Mouse (Mus musculus): ENCODE measurements around the gene Mfap1b. TPM values are rescaled to one million over a fixed set of nuclear protein-coding genes. Genes with fewer than 3 reads are reported as not detected.
A peak's percentile ranks its signal among the peaks of the same experiment; 100 is the strongest.
"Not testable (repeated sequence)": the region's sequence is repeated elsewhere in the genome, so short reads cannot be mapped to it uniquely, and the experiment has no call there.

Mfap1b gene
- 74.3 and 76.4 TPM in 2 replicates for polyA plus RNA-seq (2015; fragmentation: Nextera tagmentation; extraction: Ambion mirVana)

DNA sequence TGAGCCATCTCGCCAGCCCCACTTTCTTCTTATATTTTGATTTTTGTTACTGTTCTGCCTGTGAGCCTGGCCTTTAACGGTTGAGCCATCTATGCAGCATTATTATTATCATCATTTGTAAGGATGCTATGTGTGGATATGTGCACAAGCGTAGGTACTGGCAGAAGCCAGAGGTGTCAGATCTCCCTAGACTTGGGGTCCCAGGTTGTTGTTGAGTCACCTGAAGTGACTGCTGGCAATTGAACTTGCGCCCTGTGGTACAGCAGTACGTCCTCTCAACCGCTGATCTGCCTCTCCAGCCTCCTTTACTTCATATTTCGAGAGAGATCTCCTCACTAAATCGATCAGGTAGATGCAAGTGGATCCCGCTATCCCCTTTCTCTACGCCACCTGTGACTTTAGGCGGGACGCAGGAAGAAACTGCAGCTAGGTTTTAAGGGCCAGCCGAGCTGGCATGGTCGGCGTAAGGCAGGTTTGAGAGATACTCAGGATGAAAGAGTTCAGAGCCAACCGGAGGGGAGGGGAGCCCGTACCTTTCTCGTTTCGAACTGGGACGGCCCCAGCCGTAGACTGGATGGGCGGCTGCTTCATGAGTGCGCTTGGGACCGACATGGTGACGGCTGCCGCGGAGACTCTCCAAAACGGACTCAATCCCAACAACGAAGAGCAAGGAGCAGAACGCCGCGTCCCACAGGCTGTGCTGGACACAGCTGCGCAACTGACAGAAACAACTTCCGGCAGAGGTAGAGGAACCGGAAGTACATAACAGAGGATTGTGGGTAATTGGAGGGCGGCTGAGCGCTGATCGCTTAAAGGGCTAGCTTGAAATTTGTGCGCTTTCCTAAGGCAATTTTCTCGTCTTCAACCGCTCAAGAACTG, at the start of gene Mfap1b:
Gene Mfap1b, minus strand, starts transcription at position 767 of the 879 bp plus-strand sequence.
- Histone ChIP-seq H3K36me3 (peaks cover 11% of the 10 kb centered on the region; the same call in 1 of the 2 replicates), H3K27ac (replicated peaks) (peak within 1 kb of the TSS; percentile 62), H3K4me3 (peak within 1 kb of the TSS; percentile 60), H3K4me2 (peak within 1 kb of the TSS; percentile 80), H3K9ac (peak within 1 kb of the TSS; percentile 75)
- H3K27me3 ChIP-seq; H3K9me3 ChIP-seq; H3K4me1 ChIP-seq (replicated peaks): not testable (repeated sequence)
- 6% methylated on average over 41 of the region's 41 CpGs for WGBS
- ATAC-seq (ENCODE audit: low read depth), result peak; percentile 94

- H3K4me2 ChIP-seq; H3K4me1 ChIP-seq (replicated peaks); ATAC-seq (ENCODE audit: low read depth); H3K9ac ChIP-seq; H3K4me3 ChIP-seq; H3K27ac ChIP-seq (replicated peaks); H3K9me3 ChIP-seq; H3K27me3 ChIP-seq: not testable (repeated sequence)
- 96% methylated on average over 3 of the region's 3 CpGs for WGBS
- peaks cover 16% of the 10 kb centered on the region for H3K36me3 ChIP-seq
Observed at GRCm38 (mm10) chr2:121522830-121523229, 49.0 kb upstream of the Mfap1b start.

DNA sequence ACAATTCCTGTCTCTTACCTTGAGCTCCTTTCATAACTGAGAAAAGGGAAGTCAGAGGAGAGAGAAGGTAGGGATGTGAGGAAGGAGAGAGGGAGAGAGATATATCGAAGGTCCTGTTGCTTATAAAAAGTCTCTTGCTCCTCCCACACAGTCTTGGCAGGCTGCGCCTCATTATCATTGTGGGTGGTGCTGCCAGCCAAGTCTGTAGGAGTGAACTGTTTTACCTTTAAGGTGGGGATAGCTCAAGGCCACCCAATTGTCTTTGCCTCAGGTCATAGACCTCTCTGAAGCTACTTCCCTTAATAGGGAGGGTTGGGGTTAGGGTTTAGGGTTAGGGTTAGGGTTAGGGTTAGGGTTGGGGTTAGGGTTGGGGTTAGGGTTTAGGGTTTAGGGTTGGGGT, 48.1 kb upstream of the Mfap1b start:
- H3K36me3 ChIP-seq, result peaks cover 16% of the 10 kb centered on the region
- no peaks in the 10 kb centered on the region for H3K4me1 ChIP-seq (replicated peaks)
- WGBS, result 94% methylated on average over 2 of the region's 2 CpGs
- no peak overlapping the region for H3K4me3 ChIP-seq
- no peaks in the 10 kb centered on the region for H3K9me3 ChIP-seq
- H3K27ac ChIP-seq (replicated peaks), result no peak overlapping the region
- ATAC-seq (ENCODE audit: low read depth), result no peak
- no peak overlapping the region for H3K4me2 ChIP-seq
- H3K9ac ChIP-seq, result no peak overlapping the region
- H3K27me3 ChIP-seq, result no peaks in the 10 kb centered on the region

- H3K9ac ChIP-seq; H3K4me3 ChIP-seq; H3K4me2 ChIP-seq; H3K9me3 ChIP-seq; H3K27me3 ChIP-seq; H3K27ac ChIP-seq (replicated peaks); H3K36me3 ChIP-seq; H3K4me1 ChIP-seq (replicated peaks); ATAC-seq (ENCODE audit: low read depth): not testable (repeated sequence)
- 93% methylated on average over 4 of the region's 4 CpGs for WGBS
Observed at GRCm38 (mm10) chr2:121518711-121519110, 44.8 kb upstream of the Mfap1b start.

- no peak overlapping the region for H3K9ac ChIP-seq
- H3K4me1 ChIP-seq (replicated peaks), result no peaks in the 10 kb centered on the region
- H3K4me2 ChIP-seq, result no peak overlapping the region
- no peaks in the 10 kb centered on the region for H3K9me3 ChIP-seq
- WGBS, result 96% methylated on average over 5 of the region's 5 CpGs
- no peak overlapping the region for H3K4me3 ChIP-seq
- H3K36me3 ChIP-seq, result peaks cover 10% of the 10 kb centered on the region
- ATAC-seq (ENCODE audit: low read depth), result no peak
- H3K27ac ChIP-seq (replicated peaks), result no peak overlapping the region
- H3K27me3 ChIP-seq, result no peaks in the 10 kb centered on the region
Observed at GRCm38 (mm10) chr2:121518106-121518505, 44.2 kb upstream of the Mfap1b start.

GRCm38 (mm10) chr2:121514211-121514610, 40.3 kb upstream of the Mfap1b start:
- no peaks in the 10 kb centered on the region for H3K27me3 ChIP-seq

DNA sequence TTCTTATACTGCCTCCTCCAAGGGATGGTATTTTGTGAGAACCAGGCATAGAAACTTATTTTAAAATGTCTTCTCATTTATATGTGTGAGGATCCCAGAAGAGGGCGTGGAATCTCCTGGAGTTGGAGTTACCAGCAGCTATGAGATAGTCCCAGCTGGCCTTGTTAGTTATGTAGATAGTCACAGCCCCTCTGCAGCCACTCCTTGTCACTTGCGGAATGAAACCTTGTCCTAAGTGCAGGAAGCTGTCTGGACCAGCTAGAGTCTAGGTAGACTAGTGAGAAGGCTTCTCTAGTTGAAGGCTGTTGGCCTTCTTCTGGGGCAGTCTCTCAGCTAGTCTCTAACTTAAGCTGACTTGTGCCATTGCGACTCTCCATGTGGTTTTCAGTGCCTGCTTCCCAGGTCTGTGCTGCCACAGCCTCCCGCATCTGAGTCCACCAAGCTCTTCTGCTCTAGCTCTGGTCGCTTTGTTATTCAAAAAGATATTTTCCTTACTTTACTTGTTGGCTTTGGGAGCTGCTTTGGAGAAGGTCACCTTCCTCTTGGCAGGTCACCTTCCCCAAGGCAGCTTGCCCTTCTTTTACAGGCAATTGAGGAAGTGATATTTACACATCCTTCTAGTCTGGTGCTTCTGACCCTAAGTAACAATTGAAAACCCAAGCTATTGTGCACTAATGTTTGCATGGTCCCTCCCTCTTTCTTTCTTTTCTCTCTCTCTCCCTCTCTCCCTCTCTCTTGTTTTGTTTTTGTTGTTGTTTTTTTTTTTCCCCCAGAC, 39.3 kb upstream of the Mfap1b start:
- H3K36me3 ChIP-seq, result peaks cover 22% of the 10 kb centered on the region
- not testable (repeated sequence) for H3K4me1 ChIP-seq (replicated peaks); H3K4me2 ChIP-seq; ATAC-seq (ENCODE audit: low read depth); H3K9me3 ChIP-seq; H3K27me3 ChIP-seq; H3K9ac ChIP-seq; H3K4me3 ChIP-seq; H3K27ac ChIP-seq (replicated peaks)
- 95% methylated on average over 5 of the region's 5 CpGs for WGBS

More at GRCm38 (mm10) chr2:121514211-121514610, 40.3 kb upstream of the Mfap1b start:
- Histone ChIP-seq H3K9me3 (no peaks in the 10 kb centered on the region), H3K27ac (replicated peaks) (no peak overlapping the region), H3K4me1 (replicated peaks) (peaks cover 6% of the 10 kb centered on the region; the same call in 1 of the 2 replicates), H3K36me3 (peaks cover 23% of the 10 kb centered on the region), H3K4me2 (no peak overlapping the region), H3K9ac (no peak overlapping the region), H3K4me3 (no peak overlapping the region)
- no peak for ATAC-seq (ENCODE audit: low read depth)
- WGBS, result 92% methylated on average over 4 of the region's 4 CpGs

GRCm38 (mm10) chr2:121511401-121511800, 37.5 kb upstream of the Mfap1b start:
- Histone ChIP-seq H3K9ac (no peak overlapping the region), H3K4me2 (no peak overlapping the region), H3K36me3 (peaks cover 19% of the 10 kb centered on the region), H3K4me1 (replicated peaks) (peaks cover 20% of the 10 kb centered on the region), H3K27ac (replicated peaks) (no peak overlapping the region), H3K9me3 (no peaks in the 10 kb centered on the region), H3K27me3 (no peaks in the 10 kb centered on the region), H3K4me3 (no peak overlapping the region)
- WGBS, result 96% methylated on average over 8 of the region's 8 CpGs
- ATAC-seq (ENCODE audit: low read depth), result no peak

- Histone ChIP-seq H3K27ac (replicated peaks) (no peak overlapping the region), H3K36me3 (peaks cover 21% of the 10 kb centered on the region), H3K4me2 (peak overlapping the region; percentile 54), H3K9me3 (no peaks in the 10 kb centered on the region), H3K4me1 (replicated peaks) (peaks cover 24% of the 10 kb centered on the region), H3K27me3 (no peaks in the 10 kb centered on the region), H3K4me3 (peak overlapping the region; percentile 37), H3K9ac (peak overlapping the region; percentile 56)
- ATAC-seq (ENCODE audit: low read depth), result peak; percentile 21; the same call in 1 of the 2 replicates
- WGBS, result 22% methylated on average over 16 of the region's 16 CpGs
Observed at GRCm38 (mm10) chr2:121509584-121509983, 35.7 kb upstream of the Mfap1b start.

DNA sequence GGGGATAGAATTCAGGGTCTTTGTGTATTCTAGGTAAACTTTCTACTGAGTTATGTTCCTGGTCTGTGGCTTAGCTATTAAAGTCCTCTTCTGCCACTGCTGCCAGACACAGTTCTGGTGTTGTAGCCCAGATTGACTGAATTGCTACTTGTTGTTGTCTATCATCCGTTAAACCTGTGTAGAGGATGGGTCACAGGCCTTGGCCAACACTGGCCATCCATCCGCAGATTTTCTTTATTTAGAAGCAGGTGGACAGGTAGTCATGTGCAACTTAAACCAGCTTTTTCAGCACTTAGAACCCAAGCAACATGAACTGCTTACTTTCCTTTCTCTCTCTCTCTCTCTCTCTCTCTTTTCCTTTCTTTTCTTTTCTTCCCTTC, 34.1 kb upstream of the Mfap1b start:
- Histone ChIP-seq H3K4me3 (peak overlapping the region; percentile 57; the same call in 1 of the 2 replicates), H3K27me3 (no peaks in the 10 kb centered on the region), H3K36me3 (peaks cover 30% of the 10 kb centered on the region)

GRCm38 (mm10) chr2:121507173-121507950, 33.5 kb upstream of the Mfap1b start:
- Histone ChIP-seq H3K9ac (peak overlapping the region; percentile 75), H3K4me1 (replicated peaks) (peaks cover 24% of the 10 kb centered on the region), H3K27ac (replicated peaks) (no peak overlapping the region), H3K36me3 (peaks cover 26% of the 10 kb centered on the region), H3K4me2 (peak overlapping the region; percentile 75), H3K27me3 (no peaks in the 10 kb centered on the region), H3K9me3 (no peaks in the 10 kb centered on the region), H3K4me3 (peak overlapping the region; percentile 57)
- 30% methylated on average over 12 of the region's 12 CpGs for WGBS
- ATAC-seq (ENCODE audit: low read depth), result no peak

More for the DNA sequence above, 34.1 kb upstream of the Mfap1b start:
- 0 out of 2 replicates have a peak overlapping the region, but pooled peaks have one; percentile 75 for H3K9ac ChIP-seq
- 92% methylated on average over 2 of the region's 2 CpGs for WGBS
- H3K27ac ChIP-seq (replicated peaks), result no peak overlapping the region
- ATAC-seq (ENCODE audit: low read depth), result no peak
- no peaks in the 10 kb centered on the region for H3K9me3 ChIP-seq
- peaks cover 24% of the 10 kb centered on the region for H3K4me1 ChIP-seq (replicated peaks)
- H3K4me2 ChIP-seq, result peak overlapping the region; percentile 75
